13 mouse cellular contexts compared by ENCODE assay signal in genomic region chr1:84596023-84596422, GRCm38 (mm10).
DNase-seq lines count a peak whose midpoint lies in the region; ATAC-seq and TF ChIP-seq lines count a peak whose summit lies in the region.
"Had no signal": no experiment of that assay in that cellular context is flagged by ENCODE, and none has a peak within 500 bp of the region (broad histone marks: within the 10 kb centered on the region; RNA-seq: fewer than 3 reads in every experiment).

No protein-coding gene starts in this region.

- H3K9me3 ChIP-seq in midbrain, embryonic 11.5 days (ENCODE audit: control insufficient read depth, low read length) = no peaks in the 10 kb centered on the region
- H3K9me3 ChIP-seq in midbrain, embryonic 10.5 days (replicated peaks) = no peaks in the 10 kb centered on the region
- H3K9me3 ChIP-seq in hindbrain, postnatal 0 days (ENCODE audit: low read length) = no peaks in the 10 kb centered on the region
- H3K9me3 ChIP-seq in neural tube, embryonic 15.5 days (replicated peaks) = no peaks in the 10 kb centered on the region
- H3K9me3 ChIP-seq: liver, embryonic 13.5 days had no signal

- no peak overlapping the region for H3K27ac ChIP-seq in gastrocnemius, adult 2 months
- no peak overlapping the region for H3K27ac ChIP-seq in midbrain, embryonic 11.5 days (ENCODE audit: low read depth, low read length)
- H3K27ac ChIP-seq in midbrain, embryonic 10.5 days (replicated peaks) = no peak overlapping the region
- H3K27ac ChIP-seq in hindbrain, postnatal 0 days = no peak overlapping the region
- H3K27ac ChIP-seq in neural tube, embryonic 15.5 days (replicated peaks) = no peak overlapping the region
- H3K27ac ChIP-seq: liver, embryonic 13.5 days had no signal

- no peak overlapping the region for H3K4me3 ChIP-seq in gastrocnemius, adult 2 months
- no peak overlapping the region for H3K4me3 ChIP-seq in midbrain, embryonic 11.5 days (ENCODE audit: low read depth, low read length)
- no peak overlapping the region for H3K4me3 ChIP-seq in midbrain, embryonic 10.5 days
- H3K4me3 ChIP-seq in hindbrain, postnatal 0 days (ENCODE audit: low read length) = no peak overlapping the region
- no peak overlapping the region for H3K4me3 ChIP-seq in neural tube, embryonic 15.5 days (replicated peaks)
- H3K4me3 ChIP-seq: liver, embryonic 13.5 days had no signal

- H3K9ac ChIP-seq in midbrain, embryonic 11.5 days (ENCODE audit: low read length) = no peak overlapping the region
- no peak overlapping the region for H3K9ac ChIP-seq in hindbrain, postnatal 0 days (replicated peaks; ENCODE audit: low read length)
- H3K9ac ChIP-seq in neural tube, embryonic 15.5 days (replicated peaks) = no peak overlapping the region
- H3K9ac ChIP-seq: liver, embryonic 13.5 days had no signal

- no peak overlapping the region for H3K4me2 ChIP-seq in midbrain, embryonic 11.5 days
- no peak overlapping the region for H3K4me2 ChIP-seq in hindbrain, postnatal 0 days (ENCODE audit: low read depth, low read length)
- H3K4me2 ChIP-seq in neural tube, embryonic 15.5 days = no peak overlapping the region
- H3K4me2 ChIP-seq: liver, embryonic 13.5 days had no signal

- ATAC-seq in midbrain, embryonic 11.5 days (ENCODE audit: low FRiP score) = peak; percentile 47; the same call in 1 of the 2 replicates
- ATAC-seq in hindbrain, postnatal 0 days = peak; percentile 66
- ATAC-seq in neural tube, embryonic 15.5 days (ENCODE audit: low FRiP score) = peak; percentile 22; the same call in 1 of the 2 replicates
- ATAC-seq: intestine, postnatal 0 days had no signal

- no peaks in the 10 kb centered on the region for H3K36me3 ChIP-seq in midbrain, embryonic 11.5 days (ENCODE audit: control insufficient read depth, insufficient read depth, low read length)
- H3K36me3 ChIP-seq in midbrain, embryonic 10.5 days = no peaks in the 10 kb centered on the region
- no peaks in the 10 kb centered on the region for H3K36me3 ChIP-seq in hindbrain, postnatal 0 days (ENCODE audit: insufficient read depth, low read length)
- no peaks in the 10 kb centered on the region for H3K36me3 ChIP-seq in neural tube, embryonic 15.5 days
- H3K36me3 ChIP-seq: liver, embryonic 13.5 days had no signal

- H3K4me1 ChIP-seq in midbrain, embryonic 11.5 days (ENCODE audit: control insufficient read depth, insufficient read depth, low read length) = no peaks in the 10 kb centered on the region
- H3K4me1 ChIP-seq in midbrain, embryonic 10.5 days = peaks cover 7% of the 10 kb centered on the region
- no peaks in the 10 kb centered on the region; the same call in 1 of the 2 replicates for H3K4me1 ChIP-seq in hindbrain, postnatal 0 days (ENCODE audit: insufficient read depth, low read length)
- peaks cover 38% of the 10 kb centered on the region for H3K4me1 ChIP-seq in neural tube, embryonic 15.5 days
- H3K4me1 ChIP-seq: liver, embryonic 13.5 days had no signal

- DNase-seq in gastrocnemius, adult 2 months = peak; percentile 16
- no peak for DNase-seq in gastrocnemius, postnatal 25 days
- DNase-seq in midbrain, embryonic 11.5 days (ENCODE audit: low spot score, missing footprints) = no peak
- no peak for DNase-seq in midbrain, embryonic 10.5 days (ENCODE audit: low spot score)
- DNase-seq in hindbrain, postnatal 0 days (ENCODE audit: low spot score) = peak; percentile 42
- DNase-seq in ovary, postnatal 10 days (ENCODE audit: low spot score) = no peak
- DNase-seq: adrenal gland, postnatal 25 days; cerebellum, postnatal 25 days; kidney, postnatal 10 days; liver, embryonic 13.5 days; thymus, adult 2 months had no signal

- 83% methylated on average over 3 of the region's 3 CpGs for WGBS in midbrain, embryonic 11.5 days
- 77% methylated on average over 3 of the region's 3 CpGs for WGBS in midbrain, embryonic 10.5 days
- 66% methylated on average over 3 of the region's 3 CpGs for WGBS in hindbrain, postnatal 0 days
- 74% methylated on average over 3 of the region's 3 CpGs for WGBS in neural tube, embryonic 15.5 days

- no peak for TF ChIP-seq CTCF in gastrocnemius, adult 2 months (IDR thresholded peaks at IDR 0.05)
- no peak for TF ChIP-seq CTCF in hindbrain, postnatal 0 days (IDR thresholded peaks at IDR 0.05; ENCODE audit: low read depth)

- no peaks in the 10 kb centered on the region for H3K27me3 ChIP-seq in midbrain, embryonic 11.5 days (ENCODE audit: control insufficient read depth, insufficient read depth, low read length)
- no peaks in the 10 kb centered on the region for H3K27me3 ChIP-seq in midbrain, embryonic 10.5 days (ENCODE audit: low read depth, poor library complexity, severe bottlenecking)
- H3K27me3 ChIP-seq in hindbrain, postnatal 0 days (ENCODE audit: insufficient read depth, low read length) = no peaks in the 10 kb centered on the region
- no peaks in the 10 kb centered on the region for H3K27me3 ChIP-seq in neural tube, embryonic 15.5 days (replicated peaks)
- H3K27me3 ChIP-seq: liver, embryonic 13.5 days had no signal

- intact Hi-C loops in gastrocnemius, adult 2 months (cut with DNase I) = no loop called here

Comparison
In these comparisons a context has a peak if more than half of its experiments do, and no peak if none do; other contexts are left out.
1. DNase-seq: peak in gastrocnemius, adult 2 months (single experiment) and hindbrain, postnatal 0 days (single experiment); none in gastrocnemius, postnatal 25 days (single experiment), midbrain, embryonic 11.5 days (single experiment), midbrain, embryonic 10.5 days (single experiment) and ovary, postnatal 10 days (single experiment).
2. Peak in every context shown above with its lines, with median percentiles within 50 percentile points of each other: ATAC-seq.